Mouse (Mus musculus) intestine, embryonic 16.5 days (tissue): ENCODE measurements around the gene Pcgf6. TPM values are rescaled to one million over a fixed set of nuclear protein-coding genes. Genes with fewer than 3 reads are reported as not detected.

ENCODE experiments used
- ATAC-seq: fragments of 200-750 bp; cut with Nextera tagmentation; 2 replicates; pipeline ENCODE4 v1.8.0; 2017; ENCODE audit warnings: moderate TSS enrichment, moderate library complexity
- H3K27ac ChIP-seq: fragments of 300-500 bp; sonication (generic); 2 replicates; pipeline ENCODE4 v1.5.1; 2014; ENCODE audit warnings: mild to moderate bottlenecking, low read length
- H3K27me3 ChIP-seq: fragments of 300-500 bp; sonication (generic); replicated peaks from 2 replicates; pipeline ENCODE4 v1.6.1; 2014; ENCODE audit warnings: low read length, control low read depth, mixed read lengths; ENCODE audit not compliant: control insufficient read depth, insufficient read depth
- H3K36me3 ChIP-seq: fragments of 300-500 bp; sonication (generic); 2 replicates; pipeline ENCODE4 v1.6.1; 2014; ENCODE audit warnings: low read length, control low read depth; ENCODE audit not compliant: control insufficient read depth, insufficient read depth
- H3K4me1 ChIP-seq: fragments of 300-500 bp; sonication (generic); 2 replicates; pipeline ENCODE4 v1.6.1; 2014; ENCODE audit warnings: low read length, control low read depth, mixed read lengths; ENCODE audit not compliant: control insufficient read depth, insufficient read depth
- H3K4me2 ChIP-seq: fragments of 300-500 bp; sonication (generic); 2 replicates; pipeline ENCODE4 v1.6.1; 2014; ENCODE audit warnings: low read depth, low read length, control low read depth
- H3K4me3 ChIP-seq: fragments of 300-500 bp; sonication (generic); 2 replicates; pipeline ENCODE4 v1.5.1; 2014; ENCODE audit warnings: mild to moderate bottlenecking, low read length
- H3K9ac ChIP-seq: fragments of 300-500 bp; sonication (generic); 2 replicates; pipeline ENCODE4 v1.6.1; 2014; ENCODE audit warnings: low read depth, low read length
- H3K9me3 ChIP-seq: fragments of 300-500 bp; sonication (generic); 2 replicates; pipeline ENCODE4 v1.6.1; 2016; ENCODE audit warnings: low read length, control low read depth; ENCODE audit not compliant: control insufficient read depth
- WGBS: fragments of 180-500 bp; shearing (Covaris S2); extraction: QIAGEN DNeasy Blood & Tissue Kit; methylation state at CpG from one replicate; pipeline ENCODE4 v1.1.7; 2014; 5-methylcytosine and 5-hydroxymethylcytosine counted together
- polyA plus RNA-seq: library from polyadenylated mRNA; unstranded; fragments of >200 nt; fragmentation: Nextera tagmentation; extraction: Ambion mirVana; gene quantifications from 2 replicates; pipeline ENCODE4 v1.2.1, GENCODE M21; 2015

Gene Pcgf6
- polyA plus RNA-seq, 1 experiment from 2014 or later: 16.7 TPM

DNA sequence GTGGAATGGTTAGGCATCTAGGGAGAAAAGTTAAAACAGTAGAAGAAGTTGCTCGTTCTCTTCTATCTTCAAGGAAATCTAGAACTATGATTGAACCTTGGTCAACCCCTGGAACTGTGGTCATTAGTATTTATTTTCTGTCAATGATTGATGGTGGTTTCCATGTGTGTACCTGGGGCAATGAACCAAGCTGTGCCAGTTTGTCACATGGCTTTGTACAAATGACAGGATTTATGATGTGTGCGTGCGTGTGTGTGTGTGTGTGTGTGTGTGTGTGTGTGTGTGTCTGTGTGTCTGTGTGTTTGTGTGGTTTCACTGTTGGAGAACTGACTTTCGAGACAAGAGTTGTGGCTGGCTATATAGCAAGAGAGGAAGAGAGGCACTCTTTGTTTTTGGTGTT lies 2.8 kb upstream of the Pcgf6 start:
- Histone ChIP-seq H3K27me3 (no peaks in the 10 kb centered on the region), H3K9ac (no peak overlapping the region), H3K9me3 (no peaks in the 10 kb centered on the region), H3K27ac (peak overlapping the region; percentile 81), H3K4me1 (peaks cover 18% of the 10 kb centered on the region), H3K36me3 (no peaks in the 10 kb centered on the region), H3K4me3 (no peak overlapping the region), H3K4me2 (no peak overlapping the region)
- WGBS: 46% methylated on average over 4 of the region's 4 CpGs
- ATAC-seq: peak; percentile 73

DNA sequence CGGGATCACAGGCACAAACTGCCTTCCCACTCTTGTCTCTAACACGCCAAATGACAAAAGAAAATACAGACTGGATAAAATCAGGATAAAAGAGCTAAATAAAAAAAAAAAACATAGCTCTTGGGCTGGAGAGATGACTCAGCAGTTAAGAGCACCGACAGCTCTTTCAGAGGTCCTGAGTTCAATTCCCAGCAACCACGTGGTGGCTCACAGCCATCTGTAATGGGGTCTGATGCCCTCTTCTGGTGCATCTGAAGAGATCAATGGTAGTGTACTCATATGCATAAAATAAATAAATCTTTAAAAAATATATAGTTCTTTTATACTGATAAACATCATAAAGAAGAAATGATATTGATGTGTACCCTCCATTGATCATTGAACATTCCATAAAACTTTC lies 2.2 kb upstream of the Pcgf6 start:
- Histone ChIP-seq H3K4me1 (peaks cover 21% of the 10 kb centered on the region), H3K4me3 (no peak overlapping the region), H3K4me2 (no peak overlapping the region), H3K9ac (no peak overlapping the region), H3K27me3 (no peaks in the 10 kb centered on the region), H3K27ac (peak overlapping the region; percentile 81), H3K9me3 (no peaks in the 10 kb centered on the region), H3K36me3 (no peaks in the 10 kb centered on the region)
- no peak for ATAC-seq
- 77% methylated on average over 4 of the region's 4 CpGs for WGBS

DNA sequence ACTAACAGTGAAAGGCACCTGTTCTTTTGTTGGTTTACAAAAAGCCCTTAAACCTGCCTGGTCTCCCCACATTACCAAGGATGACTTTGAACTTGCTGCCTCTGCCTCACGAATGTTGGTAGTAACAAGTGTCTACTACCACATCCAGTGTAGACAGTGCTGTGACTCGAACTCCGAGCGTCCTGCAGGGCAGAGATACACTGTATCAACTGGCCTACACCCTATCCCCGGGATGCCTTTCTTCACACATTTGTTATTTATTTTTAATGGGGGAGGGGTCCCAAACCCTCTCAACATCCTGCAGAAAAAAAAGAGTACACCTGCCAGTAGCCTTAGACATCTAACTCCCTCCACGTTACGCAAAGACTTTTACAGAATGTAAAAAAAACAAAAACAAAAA lies 866 bp downstream of the Pcgf6 start:
- no peaks in the 10 kb centered on the region for H3K9me3 ChIP-seq
- H3K4me1 ChIP-seq: peaks cover 21% of the 10 kb centered on the region
- H3K4me3 ChIP-seq: peak overlapping the region; percentile 91
- no peaks in the 10 kb centered on the region for H3K36me3 ChIP-seq
- WGBS: 5% methylated on average over 7 of the region's 7 CpGs
- H3K9ac ChIP-seq: peak overlapping the region; percentile 86
- no peak overlapping the region for H3K27ac ChIP-seq
- no peak for ATAC-seq
- H3K4me2 ChIP-seq: peak overlapping the region; percentile 77
- H3K27me3 ChIP-seq: no peaks in the 10 kb centered on the region

DNA sequence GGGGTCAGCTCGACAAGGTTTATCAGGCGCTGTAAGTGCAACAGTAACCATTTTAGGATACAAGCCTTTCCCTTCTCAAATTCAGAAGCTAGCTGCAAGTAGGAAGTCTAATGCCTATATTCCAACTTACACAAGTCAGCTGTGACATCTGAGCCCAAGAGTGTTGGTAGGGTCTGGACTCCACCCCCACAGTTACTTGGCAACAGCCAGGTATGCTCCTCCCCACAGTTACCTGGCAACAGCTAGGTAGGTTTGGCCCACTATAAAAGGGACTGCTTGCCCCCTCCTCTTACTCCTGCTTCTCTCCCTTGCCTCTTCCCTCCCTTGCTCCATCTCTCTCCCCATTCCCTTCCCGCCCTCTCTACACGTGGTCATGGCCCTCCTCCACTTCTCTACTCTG lies 1.6 kb downstream of the Pcgf6 start:
- Histone ChIP-seq H3K9me3 (no peaks in the 10 kb centered on the region), H3K4me1 (peaks cover 21% of the 10 kb centered on the region), H3K9ac (peak overlapping the region; percentile 5; the same call in 1 of the 2 replicates), H3K27ac (no peak overlapping the region), H3K36me3 (no peaks in the 10 kb centered on the region), H3K27me3 (no peaks in the 10 kb centered on the region), H3K4me3 (no peak overlapping the region; the same call in 1 of the 2 replicates), H3K4me2 (peak overlapping the region; percentile 77)
- 63% methylated on average over 4 of the region's 4 CpGs for WGBS
- no peak for ATAC-seq

DNA sequence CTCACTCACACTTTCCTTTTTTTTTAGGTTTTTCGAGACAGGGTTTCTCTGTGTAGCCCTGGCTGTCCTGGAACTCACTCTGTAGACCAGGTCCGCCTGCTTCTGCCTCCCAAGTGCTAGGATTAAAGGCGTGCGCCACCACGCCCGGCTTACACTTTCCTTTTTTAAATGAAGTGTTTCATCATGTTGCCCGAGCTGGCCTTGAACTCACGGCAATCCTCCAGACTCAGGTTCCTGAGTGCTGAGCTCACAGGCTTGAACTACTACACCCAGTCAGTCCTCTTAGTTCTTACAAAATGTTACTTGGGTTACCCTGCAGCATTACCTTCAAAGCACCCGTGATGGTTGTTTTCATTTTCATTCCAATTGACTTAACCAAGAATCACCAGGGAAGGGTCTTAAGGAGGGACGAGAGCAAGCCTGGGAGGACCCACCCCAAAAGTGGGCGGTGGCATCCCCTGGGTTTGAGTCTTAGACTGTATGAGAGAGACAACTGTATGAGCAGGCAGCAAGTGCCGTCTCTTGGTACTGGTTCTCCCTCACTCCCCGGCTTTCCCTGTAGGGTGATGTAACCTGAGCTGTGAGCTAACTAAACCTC lies 3.4 kb downstream of the Pcgf6 start:
- no peak overlapping the region for H3K4me2 ChIP-seq
- H3K4me1 ChIP-seq: peaks cover 21% of the 10 kb centered on the region
- H3K4me3 ChIP-seq: no peak overlapping the region
- no peak overlapping the region for H3K9ac ChIP-seq
- no peak for ATAC-seq
- no peaks in the 10 kb centered on the region for H3K9me3 ChIP-seq
- no peaks in the 10 kb centered on the region for H3K36me3 ChIP-seq
- WGBS: 85% methylated on average over 13 of the region's 13 CpGs
- no peak overlapping the region for H3K27ac ChIP-seq
- no peaks in the 10 kb centered on the region for H3K27me3 ChIP-seq

DNA sequence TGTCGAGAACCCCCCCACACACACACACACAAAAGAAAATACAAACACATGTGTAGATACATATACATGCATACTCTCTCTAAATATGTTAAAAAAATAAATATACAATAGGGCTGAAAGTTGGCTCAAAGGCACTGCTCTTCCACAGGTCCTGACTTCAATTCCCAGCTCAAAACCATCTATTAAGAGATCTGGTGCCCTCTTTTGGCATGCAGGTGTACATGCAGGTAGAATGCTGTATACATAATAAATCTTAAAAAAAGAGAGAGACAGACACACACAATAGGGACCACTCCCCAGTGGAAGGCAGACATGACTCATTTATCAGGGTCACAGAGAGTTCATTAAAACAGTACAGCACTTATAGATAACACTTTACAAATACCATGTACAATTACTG lies 4.4 kb downstream of the Pcgf6 start:
- no peaks in the 10 kb centered on the region for H3K36me3 ChIP-seq
- H3K4me2 ChIP-seq: no peak overlapping the region
- H3K9me3 ChIP-seq: no peaks in the 10 kb centered on the region
- ATAC-seq: no peak
- no peak overlapping the region for H3K9ac ChIP-seq
- H3K4me1 ChIP-seq: peaks cover 20% of the 10 kb centered on the region
- no peaks in the 10 kb centered on the region for H3K27me3 ChIP-seq
- 92% methylated on average over 1 of the region's 1 CpGs for WGBS
- no peak overlapping the region for H3K27ac ChIP-seq
- H3K4me3 ChIP-seq: no peak overlapping the region

DNA sequence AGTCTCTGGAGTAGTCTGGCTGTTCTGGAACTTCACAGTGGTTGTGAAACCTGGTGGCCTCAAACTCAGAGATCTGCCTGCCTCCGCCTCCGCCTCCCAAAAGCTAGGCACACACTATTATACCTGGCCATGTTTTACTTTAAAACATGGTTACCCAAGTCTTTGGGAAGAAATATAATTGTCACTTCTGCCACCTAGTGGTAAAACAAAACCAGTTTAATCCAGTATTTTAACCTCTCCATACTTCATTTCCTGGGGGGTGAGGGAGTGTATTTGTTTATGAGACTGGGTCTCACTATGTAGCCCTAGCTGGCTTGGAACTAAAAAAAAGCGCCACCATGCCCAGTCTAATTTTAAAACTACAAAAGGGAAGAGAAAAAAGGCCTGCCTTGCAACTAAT lies 7.1 kb downstream of the Pcgf6 start:
- no peak overlapping the region for H3K4me2 ChIP-seq
- H3K9ac ChIP-seq: no peak overlapping the region
- 85% methylated on average over 3 of the region's 3 CpGs for WGBS
- ATAC-seq: no peak
- H3K4me1 ChIP-seq: 0 out of 2 replicates have a peak, but pooled peaks cover 3% of the 10 kb centered on the region
- H3K4me3 ChIP-seq: no peak overlapping the region
- H3K36me3 ChIP-seq: 0 out of 2 replicates have a peak, but pooled peaks cover 3% of the 10 kb centered on the region
- no peak overlapping the region for H3K27ac ChIP-seq
- no peaks in the 10 kb centered on the region for H3K9me3 ChIP-seq
- no peaks in the 10 kb centered on the region for H3K27me3 ChIP-seq

DNA sequence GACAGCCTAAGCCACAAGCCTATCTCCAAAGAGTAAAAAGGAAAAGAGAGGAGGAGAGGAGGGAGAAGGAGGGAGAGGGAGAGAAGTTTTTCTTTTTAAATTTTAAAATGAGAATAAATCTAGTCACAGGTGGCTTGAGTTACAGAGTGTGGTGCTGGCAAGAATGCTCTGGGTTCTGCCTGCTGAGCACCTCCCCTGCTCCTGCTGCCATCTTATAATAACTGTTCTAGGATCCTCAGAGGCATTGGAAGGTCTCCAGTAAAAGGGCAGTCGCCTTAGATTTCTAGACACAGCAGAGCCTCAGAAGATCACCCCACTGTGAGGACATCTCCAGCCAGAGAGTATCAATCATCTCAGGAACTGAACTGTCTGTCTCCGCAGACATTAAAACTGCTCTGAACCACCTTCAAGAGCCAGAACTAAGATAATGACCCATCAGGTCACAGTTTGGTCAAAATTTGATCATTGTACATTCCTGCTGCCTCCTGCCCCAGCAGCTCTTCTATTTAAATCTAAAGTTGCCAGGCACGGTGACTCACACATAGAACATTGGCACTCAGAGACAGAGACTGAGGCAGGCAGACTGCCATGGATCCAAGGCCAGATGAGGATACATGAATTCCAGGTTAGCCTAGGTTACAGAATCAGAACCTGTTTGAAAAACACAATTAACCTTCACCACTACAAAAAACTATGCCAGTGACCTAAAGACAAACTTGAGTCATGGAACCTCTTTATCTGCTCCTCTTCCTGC lies 9.8 kb downstream of the Pcgf6 start:
- H3K9me3 ChIP-seq: no peaks in the 10 kb centered on the region
- 0 out of 2 replicates have a peak, but pooled peaks cover 6% of the 10 kb centered on the region for H3K36me3 ChIP-seq
- H3K4me2 ChIP-seq: no peak overlapping the region
- no peak overlapping the region for H3K9ac ChIP-seq
- WGBS: 86% methylated on average over 3 of the region's 3 CpGs
- no peak overlapping the region for H3K4me3 ChIP-seq
- ATAC-seq: no peak
- no peak overlapping the region for H3K27ac ChIP-seq
- H3K27me3 ChIP-seq: no peaks in the 10 kb centered on the region
- H3K4me1 ChIP-seq: no peaks in the 10 kb centered on the region

DNA sequence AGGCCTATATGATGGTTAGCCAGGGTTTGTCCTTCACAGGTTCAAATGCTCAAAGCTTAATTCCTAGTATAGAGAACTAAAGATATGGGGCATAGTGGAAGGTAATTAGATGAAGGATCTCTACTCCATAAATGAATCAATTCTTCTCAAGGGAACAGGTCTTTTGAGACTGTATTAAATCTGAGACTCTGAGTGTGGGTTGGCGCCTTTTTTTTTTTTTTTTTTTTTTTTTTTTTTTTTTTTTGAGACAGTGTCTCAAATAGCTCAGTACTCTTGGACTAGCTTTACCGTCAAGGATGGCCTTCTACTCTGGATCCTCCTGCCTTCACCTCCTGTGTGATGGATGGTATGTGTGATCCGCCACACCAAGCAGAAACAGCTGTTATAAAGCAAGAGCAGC lies 14.1 kb downstream of the Pcgf6 start:
- no peak overlapping the region for H3K4me3 ChIP-seq
- no peaks in the 10 kb centered on the region for H3K4me1 ChIP-seq
- no peak overlapping the region for H3K27ac ChIP-seq
- H3K9ac ChIP-seq: no peak overlapping the region
- 88% methylated on average over 3 of the region's 3 CpGs for WGBS
- H3K36me3 ChIP-seq: 0 out of 2 replicates have a peak, but pooled peaks cover 12% of the 10 kb centered on the region
- ATAC-seq: no peak
- no peak overlapping the region for H3K4me2 ChIP-seq
- H3K9me3 ChIP-seq: no peaks in the 10 kb centered on the region
- H3K27me3 ChIP-seq: no peaks in the 10 kb centered on the region
